Mouse (Mus musculus) heart, postnatal 14 days (tissue): Measurements from ENCODE around the gene Magi1. TPM values are rescaled to one million over a fixed set of nuclear protein-coding genes. Genes with fewer than 3 reads are reported as not detected.

Source experiments
- DNase-seq, 2 experiments: peaks; one replicate each; pipeline ENCODE4 v3.0.0; 2021 to 2022
- intact Hi-C: fragments of 180-260 bp; cut with DNase I; formaldehyde crosslinking; loops from one replicate; pipeline ENCODE4 v1.15.1; 2025
- total RNA-seq, 2 experiments: library from RNA; stranded (reverse); gene quantifications; 2 replicates each; pipeline ENCODE4 v1.2.3; 2021

Magi1 gene
- total RNA-seq, 2 experiments from 2014 or later, result 19.1 to 19.5 TPM

DNA sequence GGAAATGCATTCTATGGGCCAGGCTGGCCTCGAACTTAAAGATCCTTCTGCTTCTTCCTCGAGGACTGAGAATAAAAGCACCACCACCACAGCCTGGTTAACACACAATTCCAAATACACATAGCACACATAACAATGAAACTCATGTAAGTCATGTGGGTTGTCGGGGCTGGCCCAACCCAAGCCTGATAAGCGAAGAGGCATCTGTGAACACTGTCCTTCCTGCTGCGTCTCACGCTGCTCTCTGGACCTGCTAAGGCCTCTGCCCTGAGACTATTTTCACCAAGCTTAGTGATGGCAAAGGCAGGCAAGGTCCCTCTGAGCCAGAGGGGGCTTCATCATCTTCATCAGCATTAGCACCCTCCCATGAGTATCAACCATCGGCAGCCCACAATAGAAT lies 360.8 kb downstream of the Magi1 start:
- intact Hi-C loops, result no loop called here
- DNase-seq, result no peak

DNA sequence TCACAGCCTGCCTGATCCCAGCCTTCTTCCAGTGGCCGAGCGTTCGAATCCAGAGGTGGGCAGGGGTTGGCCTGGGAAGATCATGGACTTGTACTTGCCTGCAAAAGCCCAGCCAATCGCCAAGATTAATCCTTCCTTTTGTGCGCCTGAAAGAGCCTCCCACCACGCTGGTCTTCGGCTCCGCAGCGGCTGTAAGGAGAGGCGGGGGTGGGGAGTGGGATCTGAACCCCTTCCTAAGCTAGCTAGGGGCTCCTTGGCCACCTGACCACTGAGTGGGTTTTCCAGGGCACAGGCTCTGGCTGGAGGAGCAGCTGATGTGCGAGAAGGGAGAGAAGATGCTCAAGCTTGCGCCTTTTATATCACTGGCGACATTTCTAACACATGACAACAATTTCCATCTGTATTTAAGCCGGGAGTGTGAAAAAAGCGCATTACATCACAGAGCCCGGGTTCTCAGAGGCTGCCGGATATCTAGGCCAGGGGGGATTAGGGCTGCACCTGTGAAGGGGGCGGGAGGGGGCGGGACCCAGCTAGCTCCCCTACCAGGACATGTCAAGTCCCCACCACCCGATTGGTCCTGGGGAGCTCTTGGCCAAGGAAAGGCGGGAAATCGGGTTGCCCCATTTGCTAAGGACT lies 370.4 kb downstream of the Magi1 start:
- no peak for DNase-seq
- intact Hi-C loops, result no loop called here

DNA sequence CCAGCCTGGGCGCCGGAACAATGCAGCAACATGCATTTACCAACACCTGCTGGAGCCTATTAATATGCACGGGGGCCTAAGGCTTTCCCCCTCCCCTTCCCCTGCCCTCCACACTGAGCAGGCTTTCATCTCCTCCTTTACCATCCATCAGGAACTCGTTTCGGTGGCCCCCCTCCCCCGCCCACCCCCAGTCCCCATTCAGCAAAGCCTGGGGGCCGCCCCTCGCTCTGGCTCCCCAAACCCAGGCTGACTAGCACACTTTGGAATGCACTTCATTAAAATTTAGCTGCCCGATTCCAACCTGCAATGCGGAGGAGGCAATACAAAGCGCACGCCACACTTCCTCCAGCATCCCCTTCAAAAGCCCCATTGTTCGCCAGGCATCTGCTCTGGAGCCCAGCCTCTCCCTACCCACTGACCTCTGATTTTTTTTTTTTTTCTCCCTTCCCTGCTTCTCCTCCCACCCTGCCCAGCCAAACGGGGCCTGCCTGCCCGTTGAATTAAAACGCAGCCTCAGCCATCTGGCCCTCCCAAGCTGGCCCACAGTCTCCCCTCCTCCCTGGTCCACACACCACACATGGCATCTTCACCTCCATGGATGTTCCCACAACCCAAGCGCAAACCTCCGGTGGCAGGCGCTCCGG lies 371.0 kb downstream of the Magi1 start:
- intact Hi-C loops, result no loop called here
- peak in 1 of 2 experiments; percentile 6 for DNase-seq

DNA sequence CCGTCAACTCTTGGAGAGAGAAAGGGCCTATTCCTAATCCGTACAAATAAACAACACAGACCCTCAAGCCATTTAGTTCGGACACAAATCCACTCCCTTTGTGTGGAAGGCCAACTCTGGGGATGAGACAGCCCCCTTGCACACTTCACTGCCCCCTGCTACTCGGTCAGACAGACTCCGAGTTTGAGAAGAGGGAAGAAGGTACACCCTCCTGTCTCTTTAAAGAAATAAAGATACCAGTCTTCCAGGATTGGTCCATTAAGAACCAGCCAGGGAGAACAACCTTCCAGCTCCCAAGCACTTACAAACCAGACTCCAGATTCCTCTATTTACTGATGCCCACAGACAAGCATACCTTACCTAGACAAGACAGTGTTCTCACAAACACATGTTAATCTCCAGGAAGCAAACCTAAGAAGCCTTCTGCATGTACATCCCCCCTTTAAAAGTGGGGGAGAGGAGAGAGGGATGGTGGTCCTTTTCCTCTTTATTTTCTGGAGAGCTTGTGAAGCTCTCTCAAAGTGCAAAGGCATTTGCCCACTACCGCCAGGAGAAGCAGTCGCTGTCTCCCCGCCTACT lies 371.6 kb downstream of the Magi1 start:
- intact Hi-C loops, result no loop called here
- no peak for DNase-seq

DNA sequence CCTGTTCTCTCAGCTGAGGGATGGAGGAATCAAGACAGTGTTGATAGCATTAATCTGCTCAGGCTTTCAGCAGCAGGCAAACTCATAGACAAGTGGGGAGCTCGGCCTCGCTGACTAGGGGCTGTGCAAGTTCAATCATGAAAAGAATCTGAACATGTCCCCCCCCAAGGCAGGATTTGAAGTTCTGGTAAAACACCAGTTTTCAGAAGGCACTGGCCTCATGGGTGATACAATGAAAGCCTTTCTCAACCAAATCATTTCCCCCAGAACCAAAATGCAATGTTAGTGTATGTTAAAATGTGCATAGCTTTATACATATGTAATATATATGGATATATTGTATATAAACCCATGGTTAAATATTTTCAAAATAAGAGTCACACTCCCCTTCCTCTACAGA lies 372.3 kb downstream of the Magi1 start:
- DNase-seq, result no peak
- intact Hi-C loops, result no loop called here

DNA sequence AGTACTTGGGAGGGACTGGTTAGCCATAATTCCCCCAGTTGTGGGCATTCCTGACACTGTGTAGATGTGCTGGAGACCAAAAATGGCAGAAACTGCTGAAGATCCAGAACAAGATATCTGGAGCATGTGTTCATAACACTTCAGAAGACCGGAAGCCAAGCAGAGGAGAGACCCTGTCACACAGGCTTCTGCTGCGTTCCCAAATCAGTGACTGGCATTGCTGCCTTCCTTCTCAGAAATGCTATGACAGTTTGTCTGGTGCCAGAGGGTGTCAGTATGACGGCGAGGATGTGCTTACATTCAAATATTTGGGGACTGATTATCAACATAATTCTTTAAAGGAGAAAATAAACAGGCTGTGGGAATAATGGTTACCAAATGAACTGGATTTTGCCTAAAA lies 373.7 kb downstream of the Magi1 start:
- no peak for DNase-seq
- intact Hi-C loops, result no loop called here

DNA sequence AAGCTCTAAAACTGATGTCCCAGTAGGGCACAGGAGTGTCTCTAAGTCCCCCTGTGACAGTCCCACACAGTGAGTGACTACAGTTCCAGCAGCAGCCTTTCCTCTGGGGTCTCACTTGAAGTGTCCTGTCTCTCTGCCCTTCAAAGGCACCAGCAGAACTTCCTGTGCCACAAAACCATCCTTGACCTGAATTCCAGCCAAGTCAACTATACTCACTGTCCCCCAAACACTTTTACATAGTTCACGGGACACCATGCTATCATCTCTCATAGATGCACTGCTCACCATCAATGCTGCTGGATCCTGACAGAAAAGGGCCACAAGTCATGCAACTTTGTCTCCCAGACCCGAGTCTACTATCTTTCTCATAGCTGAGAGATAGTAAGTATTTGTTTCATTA lies 378.7 kb downstream of the Magi1 start:
- no peak for DNase-seq
- intact Hi-C loops, result no loop called here

DNA sequence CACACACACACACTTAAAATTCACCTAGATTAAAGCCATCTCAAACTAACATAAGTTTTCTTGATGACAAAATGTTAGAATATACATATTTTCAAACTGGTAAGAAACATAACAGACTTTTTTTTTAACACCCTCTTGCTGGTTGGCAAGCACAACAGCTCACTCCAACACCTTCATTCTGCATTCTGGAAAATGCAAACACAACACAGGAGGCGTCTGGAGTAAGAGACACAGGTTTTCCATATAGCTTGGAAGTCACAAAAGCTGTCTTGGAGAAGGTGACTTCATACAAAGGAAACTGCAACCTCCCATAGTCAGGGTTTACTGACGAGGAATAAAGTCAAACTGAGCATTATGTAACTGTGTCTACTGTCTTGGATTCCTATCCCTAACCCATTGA lies 381.5 kb downstream of the Magi1 start:
- DNase-seq, result no peak
- intact Hi-C loops, result no loop called here

DNA sequence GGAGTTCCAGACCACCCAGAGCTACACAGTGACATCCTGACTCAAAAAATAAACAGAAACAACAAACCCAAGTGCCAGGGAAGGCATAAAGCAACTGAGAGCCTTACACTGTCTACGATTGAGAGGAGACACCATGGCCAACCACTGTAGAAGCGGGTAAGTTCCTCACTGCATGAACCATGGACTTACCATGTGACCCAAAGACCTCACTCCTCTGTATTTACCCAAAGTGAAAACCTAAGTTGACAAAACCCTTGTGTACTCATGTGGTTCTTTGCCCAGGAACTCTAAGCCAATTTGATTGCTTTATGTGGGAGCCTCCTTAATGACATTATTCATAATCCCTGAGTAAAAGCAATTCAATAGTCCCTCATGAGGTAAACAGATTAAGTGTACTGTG lies 382.3 kb downstream of the Magi1 start:
- intact Hi-C loops, result no loop called here
- DNase-seq, result no peak

DNA sequence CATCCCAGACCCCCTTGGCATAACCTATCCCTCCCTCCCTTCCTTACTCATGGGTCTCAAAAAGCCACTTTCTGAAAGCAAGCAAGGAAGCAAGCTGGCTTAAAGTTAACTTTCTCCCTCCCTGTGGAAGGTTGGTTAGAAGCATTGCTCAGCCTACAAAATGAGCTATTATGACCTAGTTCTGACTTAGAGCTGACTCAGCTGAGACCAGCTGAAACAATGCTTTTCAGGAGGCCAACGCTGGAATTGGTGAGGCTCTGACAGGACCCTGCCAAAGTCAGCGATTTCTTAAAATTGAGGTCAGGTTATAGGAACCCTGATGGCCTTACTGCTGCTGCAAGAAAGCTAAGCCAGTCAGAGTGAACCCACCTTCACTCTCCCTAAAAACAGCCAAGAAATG lies 386.2 kb downstream of the Magi1 start:
- intact Hi-C loops, result no loop called here

DNA sequence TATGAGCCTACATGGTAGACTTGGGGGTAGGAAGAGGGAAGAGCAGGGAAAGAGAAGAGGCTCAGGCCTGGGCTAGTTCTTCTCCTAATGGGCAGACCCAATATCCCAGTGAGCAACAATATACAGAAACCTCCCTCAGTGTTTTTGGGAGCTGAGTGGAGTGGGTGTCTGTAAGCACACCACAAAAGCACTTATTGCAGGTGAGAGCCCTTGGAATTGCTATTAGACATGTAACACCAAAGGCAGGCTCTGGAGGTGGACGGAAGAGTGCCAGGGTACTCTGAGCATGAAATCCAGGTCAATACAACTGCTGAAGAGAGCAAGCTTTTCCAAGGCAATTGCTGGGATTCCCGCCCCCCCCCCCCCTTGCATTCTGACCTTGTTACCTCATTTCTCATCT lies 388.0 kb downstream of the Magi1 start:
- DNase-seq, result no peak
- intact Hi-C loops, result no loop called here

More for the DNA sequence above, 386.2 kb downstream of the Magi1 start:
- no peak for DNase-seq

DNA sequence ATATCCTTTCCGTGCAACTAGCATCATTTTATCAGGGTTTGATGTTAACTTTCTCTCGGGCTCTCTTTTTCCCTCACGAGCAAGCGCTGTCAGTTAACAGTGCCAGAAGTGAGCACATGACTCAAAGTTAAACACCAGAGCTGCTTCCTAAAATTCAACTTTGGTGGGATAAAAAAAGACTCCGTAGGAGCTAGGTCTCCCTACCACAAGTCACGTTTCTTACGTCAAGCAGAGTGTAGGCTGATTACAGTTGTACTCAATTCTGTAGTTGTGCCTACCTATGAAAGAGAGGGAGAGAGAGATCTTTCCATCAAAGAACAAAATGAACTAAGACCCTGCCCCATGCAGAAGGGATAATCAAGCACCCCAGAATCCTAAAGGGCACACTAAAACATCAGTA lies 389.8 kb downstream of the Magi1 start:
- intact Hi-C loops, result no loop called here
- no peak for DNase-seq

DNA sequence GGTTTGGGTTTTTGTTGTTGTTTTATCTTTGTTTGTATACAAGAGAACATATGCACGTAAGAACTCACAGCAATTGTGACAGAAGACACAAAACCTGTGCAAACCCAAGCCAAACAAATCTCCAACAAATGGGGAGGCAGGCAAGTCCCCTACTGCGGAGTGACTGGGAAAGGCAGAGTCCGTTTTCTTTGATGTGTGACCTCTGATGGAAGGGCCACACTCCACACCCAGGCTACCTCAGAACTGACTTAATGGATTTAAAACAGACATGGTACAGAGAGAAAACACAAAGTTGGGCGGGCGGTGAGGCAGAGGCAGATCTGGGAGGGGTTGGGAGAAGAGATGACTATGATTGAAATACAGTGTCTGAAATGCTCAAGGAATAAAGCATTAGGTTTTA lies 390.8 kb downstream of the Magi1 start:
- no peak for DNase-seq
- intact Hi-C loops, result no loop called here

DNA sequence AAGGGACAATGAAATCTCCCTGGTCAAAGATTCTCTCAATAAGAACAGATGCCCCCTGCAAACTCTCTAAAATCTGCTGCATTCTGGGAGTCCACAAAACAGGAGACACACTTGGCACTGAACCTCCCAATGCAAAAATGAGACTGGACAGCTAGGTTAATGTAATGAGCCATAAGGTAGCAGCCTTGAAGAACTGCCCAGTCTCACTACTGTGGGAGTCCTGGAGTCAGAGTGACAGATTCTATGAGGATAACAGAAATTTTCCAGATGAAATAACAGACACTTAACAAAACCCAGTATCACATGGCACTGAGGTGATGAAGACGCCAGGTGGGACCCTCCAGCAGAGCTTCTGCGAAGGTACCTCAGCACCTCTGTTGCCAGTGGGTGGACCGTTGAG lies 393.7 kb downstream of the Magi1 start:
- intact Hi-C loops, result no loop called here
- no peak for DNase-seq

DNA sequence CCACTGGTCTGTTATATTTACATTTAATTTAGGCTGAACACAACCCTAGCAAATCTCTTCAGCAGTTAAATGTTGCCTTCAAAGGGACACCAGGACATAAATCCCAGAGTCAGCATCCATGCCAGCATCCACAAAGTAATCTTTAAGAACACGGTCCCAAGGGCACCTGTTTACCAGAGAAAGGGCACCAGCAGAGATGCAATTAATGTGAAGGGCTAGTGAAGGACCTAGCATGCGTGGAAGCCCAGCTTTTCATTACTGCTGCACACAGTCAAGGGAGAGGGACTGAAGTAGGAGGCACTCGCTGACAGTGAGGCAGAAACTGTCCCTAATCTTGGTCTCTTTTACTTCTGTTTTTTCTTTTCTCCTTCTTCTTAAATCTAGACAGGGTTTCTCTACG lies 406.4 kb downstream of the Magi1 start:
- intact Hi-C loops, result no loop called here
- DNase-seq, result no peak

DNA sequence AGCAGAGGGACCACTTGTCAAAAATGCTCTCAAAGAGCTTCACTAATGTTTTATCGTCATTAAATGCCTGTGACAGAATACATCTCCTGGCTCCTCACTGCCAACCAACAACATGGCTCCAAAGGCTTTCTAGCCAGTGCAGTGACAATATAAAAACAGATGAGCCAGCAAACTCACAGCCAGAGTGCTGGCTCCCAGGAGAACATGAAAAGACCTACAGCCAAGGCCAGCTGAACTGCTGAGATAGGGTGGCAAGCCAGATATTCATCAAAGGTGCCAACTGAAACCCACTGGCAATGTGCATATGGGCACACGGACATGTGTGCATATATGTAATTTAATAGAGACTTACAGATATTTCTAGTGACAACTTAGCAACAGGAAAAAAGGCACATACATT lies 408.8 kb downstream of the Magi1 start:
- DNase-seq, result no peak
- intact Hi-C loops, result no loop called here

DNA sequence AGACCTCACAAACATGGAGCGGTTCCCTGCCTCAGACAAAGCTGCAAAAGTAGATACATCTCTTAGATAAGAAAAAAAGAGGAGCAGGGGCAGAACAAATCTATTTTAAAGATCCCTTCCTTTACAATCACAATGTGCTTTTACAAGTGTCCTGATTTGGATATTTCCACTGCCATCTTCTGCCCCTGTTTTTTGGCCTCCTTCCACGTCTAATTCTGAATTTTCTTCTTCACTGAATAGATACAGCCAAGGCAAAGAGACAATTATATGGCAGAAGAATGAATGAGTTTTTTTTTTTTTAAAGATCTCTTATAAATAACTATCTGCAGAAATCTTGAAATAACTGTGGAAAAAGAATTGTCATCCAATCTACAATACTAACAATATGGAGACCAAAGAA lies 409.3 kb downstream of the Magi1 start:
- no peak for DNase-seq
- intact Hi-C loops, result no loop called here

DNA sequence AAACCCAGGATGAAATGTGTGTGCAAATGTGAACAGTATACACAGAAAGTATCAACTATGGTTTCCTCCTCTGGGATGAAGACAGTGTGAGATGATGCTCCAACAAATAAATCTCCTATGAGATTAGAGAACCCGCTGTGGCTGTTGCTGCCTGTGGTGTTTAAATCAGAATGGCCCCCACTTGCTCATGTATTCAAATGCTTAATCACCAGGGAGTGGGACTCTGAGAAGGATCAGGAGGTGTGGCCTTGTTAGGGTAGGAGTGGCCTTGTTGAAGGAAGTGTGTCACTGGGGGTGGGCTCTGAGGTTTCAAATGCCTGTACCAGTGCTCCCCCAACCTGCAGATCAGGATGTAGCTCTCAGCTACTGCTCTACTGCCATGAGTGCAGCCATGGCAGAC lies 410.2 kb downstream of the Magi1 start:
- intact Hi-C loops, result no loop called here
- no peak for DNase-seq

DNA sequence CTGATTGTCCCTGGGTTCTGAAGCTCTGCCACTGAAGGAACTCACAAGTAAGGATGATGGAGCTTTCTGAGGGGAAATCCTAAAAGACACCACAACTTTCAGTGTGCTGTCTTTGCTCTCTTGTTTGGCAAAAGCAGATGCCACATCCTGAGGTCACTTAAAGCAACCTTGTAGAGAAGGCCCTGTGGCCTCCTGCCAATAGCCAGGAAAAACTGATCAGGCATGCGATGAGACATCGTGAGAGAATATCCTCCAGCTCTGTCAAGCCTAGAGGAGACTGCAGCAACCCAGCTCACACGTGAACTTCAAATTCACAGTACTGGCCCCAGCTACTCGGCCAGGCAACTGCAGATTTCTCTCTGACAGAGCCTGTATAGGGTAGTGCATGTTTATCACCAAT lies 412.2 kb downstream of the Magi1 start:
- no peak for DNase-seq
- intact Hi-C loops, result no loop called here

DNA sequence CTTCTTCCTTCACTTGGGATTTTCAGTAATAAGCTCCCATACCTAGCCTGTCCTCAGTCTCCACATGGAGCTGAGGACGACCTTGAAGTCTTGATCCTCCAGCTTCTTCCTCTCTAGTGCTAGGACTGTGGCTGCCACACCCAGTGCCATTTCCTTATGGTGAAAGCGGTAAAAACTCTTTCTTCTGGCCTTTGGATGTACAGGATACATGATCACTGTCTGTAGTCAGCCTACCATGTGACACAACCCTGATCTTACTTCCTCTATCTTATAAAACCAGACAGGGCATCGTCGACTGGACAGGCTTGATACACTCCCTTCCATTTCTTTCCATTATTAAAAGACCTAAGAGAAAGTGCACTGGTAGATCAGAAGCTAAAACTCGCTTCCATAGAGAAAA lies 413.7 kb downstream of the Magi1 start:
- DNase-seq, result no peak
- intact Hi-C loops, result no loop called here

DNA sequence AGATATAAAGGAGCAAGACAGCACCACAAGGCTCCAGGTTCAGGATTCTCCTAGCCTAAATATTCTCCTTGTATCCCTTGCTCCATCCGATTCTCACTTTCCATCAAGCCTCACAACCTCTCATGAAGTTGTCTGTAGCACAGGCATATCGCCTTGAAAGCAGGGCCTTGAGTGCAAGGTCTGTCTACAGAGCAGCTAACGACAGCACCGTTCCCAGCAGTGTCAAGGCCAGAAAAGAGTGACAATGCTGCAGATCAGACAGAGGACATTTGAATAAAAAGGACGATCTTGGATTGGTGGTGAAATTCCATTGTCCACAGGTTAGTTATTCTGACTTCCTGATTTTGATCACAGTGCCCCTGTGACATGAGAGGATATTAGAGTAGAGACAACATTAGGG lies 421.5 kb downstream of the Magi1 start:
- intact Hi-C loops, result no loop called here

DNA sequence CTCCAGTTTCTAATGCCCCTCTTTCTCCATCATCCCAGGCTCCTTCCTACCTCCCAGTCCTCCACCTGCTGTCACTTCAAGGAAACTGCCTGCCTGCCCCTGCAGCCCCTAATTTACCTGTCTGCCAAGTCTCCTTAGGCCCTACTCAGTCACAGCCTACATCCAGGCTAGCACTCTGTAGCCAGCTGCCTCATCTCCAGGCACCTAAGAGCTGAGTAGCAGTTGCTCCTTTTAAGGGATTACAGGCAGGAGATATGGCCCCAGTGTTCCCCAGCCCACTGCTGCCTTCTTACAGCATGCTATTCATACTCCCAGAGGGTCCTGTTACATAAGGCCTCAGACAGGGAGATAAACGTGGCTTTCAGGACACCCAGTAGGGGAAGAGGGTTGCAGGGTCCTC lies 426.9 kb downstream of the Magi1 start:
- intact Hi-C loops, result no loop called here
- no peak for DNase-seq

More for the DNA sequence above, 421.5 kb downstream of the Magi1 start:
- DNase-seq, result no peak
